ENCODE assay signal across 8 mouse cellular contexts in the genomic region with DNA sequence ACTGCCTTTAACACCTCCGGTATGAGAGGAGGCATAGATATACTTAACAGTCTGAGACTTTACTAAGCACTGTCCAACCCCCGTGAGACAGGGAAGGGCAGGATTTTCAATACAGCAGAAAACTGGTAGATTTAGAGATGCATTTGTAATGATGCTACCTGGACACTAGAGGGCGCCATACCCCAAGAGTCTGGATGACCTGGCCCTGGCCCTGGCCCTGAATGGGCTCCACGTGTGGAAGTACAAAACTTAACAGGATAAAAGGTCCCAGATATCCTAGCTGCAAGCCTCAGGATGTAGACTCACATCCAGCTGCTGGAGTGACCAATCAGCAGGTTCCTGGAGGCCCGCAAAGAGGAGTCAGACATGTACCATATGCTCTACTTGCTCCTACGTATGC.
A peak's percentile ranks its signal among the peaks of the same experiment; 100 is the strongest.
DNase-seq lines count a peak whose midpoint lies in the region; ATAC-seq lines count a peak whose summit lies in the region.

No protein-coding gene starts in this region.

- H3K4me1 ChIP-seq in forebrain, embryonic 11.5 days (replicated peaks; ENCODE audit: control insufficient read depth, insufficient read depth, low read length), result peaks cover 23% of the 10 kb centered on the region
- peaks cover 40% of the 10 kb centered on the region for H3K4me1 ChIP-seq in forebrain, embryonic 14.5 days (ENCODE audit: control insufficient read depth, insufficient read depth, low read length)
- H3K4me1 ChIP-seq in midbrain, embryonic 14.5 days (ENCODE audit: control insufficient read depth, insufficient read depth, low read length), result peaks cover 11% of the 10 kb centered on the region; the same call in 1 of the 2 replicates
- peaks cover 40% of the 10 kb centered on the region for H3K4me1 ChIP-seq in midbrain, embryonic 13.5 days (replicated peaks)

- H3K9me3 ChIP-seq in forebrain, embryonic 11.5 days (ENCODE audit: control insufficient read depth, low read length), result no peaks in the 10 kb centered on the region
- no peaks in the 10 kb centered on the region for H3K9me3 ChIP-seq in forebrain, embryonic 14.5 days (replicated peaks; ENCODE audit: control insufficient read depth, low read length)
- no peaks in the 10 kb centered on the region for H3K9me3 ChIP-seq in midbrain, embryonic 14.5 days (ENCODE audit: control insufficient read depth, low read length)
- no peaks in the 10 kb centered on the region for H3K9me3 ChIP-seq in midbrain, embryonic 13.5 days

- 36% methylated on average over 6 of the region's 6 CpGs for WGBS in forebrain, embryonic 11.5 days
- 30% methylated on average over 6 of the region's 6 CpGs for WGBS in forebrain, embryonic 14.5 days
- WGBS in midbrain, embryonic 14.5 days, result 38% methylated on average over 6 of the region's 6 CpGs
- 35% methylated on average over 6 of the region's 6 CpGs for WGBS in midbrain, embryonic 13.5 days

- no peak overlapping the region for H3K4me3 ChIP-seq in forebrain, embryonic 11.5 days (ENCODE audit: low read depth, low read length)
- H3K4me3 ChIP-seq in forebrain, embryonic 14.5 days (ENCODE audit: low read depth, low read length), result no peak overlapping the region
- H3K4me3 ChIP-seq in midbrain, embryonic 14.5 days (replicated peaks; ENCODE audit: low read depth, low read length), result no peak overlapping the region
- no peak overlapping the region for H3K4me3 ChIP-seq in midbrain, embryonic 13.5 days (replicated peaks)

- H3K27me3 ChIP-seq in forebrain, embryonic 11.5 days (ENCODE audit: control insufficient read depth, insufficient read depth, low read length), result no peaks in the 10 kb centered on the region
- H3K27me3 ChIP-seq in forebrain, embryonic 14.5 days (replicated peaks; ENCODE audit: control insufficient read depth, insufficient read depth, low read length), result no peaks in the 10 kb centered on the region
- H3K27me3 ChIP-seq in midbrain, embryonic 14.5 days (ENCODE audit: control insufficient read depth, insufficient read depth, low read length), result peaks cover 4% of the 10 kb centered on the region
- H3K27me3 ChIP-seq in midbrain, embryonic 13.5 days, result peaks cover 35% of the 10 kb centered on the region

- no peak overlapping the region for H3K9ac ChIP-seq in forebrain, embryonic 11.5 days (ENCODE audit: low read length)
- H3K9ac ChIP-seq in forebrain, embryonic 14.5 days (ENCODE audit: low read length), result no peak overlapping the region
- no peak overlapping the region for H3K9ac ChIP-seq in midbrain, embryonic 14.5 days (replicated peaks; ENCODE audit: low read length)
- no peak overlapping the region for H3K9ac ChIP-seq in midbrain, embryonic 13.5 days (replicated peaks)

- H3K27ac ChIP-seq in forebrain, embryonic 11.5 days (ENCODE audit: low read depth, low read length), result no peak overlapping the region
- H3K27ac ChIP-seq in forebrain, embryonic 14.5 days (ENCODE audit: low read depth, low read length), result no peak overlapping the region
- H3K27ac ChIP-seq in midbrain, embryonic 14.5 days (replicated peaks; ENCODE audit: low read depth, low read length), result no peak overlapping the region
- no peak overlapping the region for H3K27ac ChIP-seq in midbrain, embryonic 13.5 days

- H3K36me3 ChIP-seq in forebrain, embryonic 11.5 days (ENCODE audit: control insufficient read depth, insufficient read depth, low read length), result no peaks in the 10 kb centered on the region
- H3K36me3 ChIP-seq in forebrain, embryonic 14.5 days (ENCODE audit: control insufficient read depth, insufficient read depth, low read length), result no peaks in the 10 kb centered on the region
- no peaks in the 10 kb centered on the region for H3K36me3 ChIP-seq in midbrain, embryonic 14.5 days (ENCODE audit: control insufficient read depth, insufficient read depth, low read length)
- H3K36me3 ChIP-seq in midbrain, embryonic 13.5 days, result no peaks in the 10 kb centered on the region

- DNase-seq in forebrain, embryonic 11.5 days (ENCODE audit: low spot score), result peak; percentile 78
- no peak for DNase-seq in forebrain, embryonic 14.5 days (ENCODE audit: low spot score)
- DNase-seq in midbrain, embryonic 14.5 days, result peak; percentile 58
- DNase-seq in cerebellum, adult 9-11 months, result peak; percentile 43
- peak; percentile 35 for DNase-seq in lung, postnatal 10 days
- DNase-seq in layer of hippocampus, adult 8-10 months (ENCODE audit: low spot score in 2 of 2), result no peak

- no peak overlapping the region for H3K4me2 ChIP-seq in forebrain, embryonic 11.5 days (ENCODE audit: low read depth, low read length, severe bottlenecking)
- no peak overlapping the region for H3K4me2 ChIP-seq in forebrain, embryonic 14.5 days (ENCODE audit: low read length)
- H3K4me2 ChIP-seq in midbrain, embryonic 14.5 days (ENCODE audit: low read length), result no peak overlapping the region
- no peak overlapping the region for H3K4me2 ChIP-seq in midbrain, embryonic 13.5 days (replicated peaks)

- no peak for ATAC-seq in forebrain, embryonic 11.5 days (replicated peaks; ENCODE audit: low FRiP score)
- ATAC-seq in forebrain, embryonic 14.5 days, result no peak
- no peak for ATAC-seq in midbrain, embryonic 14.5 days (ENCODE audit: low FRiP score, low TSS enrichment)
- ATAC-seq in midbrain, embryonic 13.5 days, result no peak
- ATAC-seq in granulocyte monocyte progenitor cell, adult 5-6 weeks (replicated peaks; ENCODE audit: poor library complexity, severe bottlenecking), result no peak

Comparison
In these comparisons a context has a peak if more than half of its experiments do, and no peak if none do; other contexts are left out.
1. DNase-seq: peak in forebrain, embryonic 11.5 days (single experiment), midbrain, embryonic 14.5 days (single experiment), cerebellum, adult 9-11 months (single experiment) and lung, postnatal 10 days (single experiment); none in forebrain, embryonic 14.5 days (single experiment) and layer of hippocampus, adult 8-10 months (0 of 2).